Mouse (Mus musculus) ES-Bruce4 (cell line): Measurements from ENCODE around the gene Arhgap17.

ENCODE experiments used
- CTCF ChIP-seq: IDR thresholded peaks from one replicate; pipeline ENCODE4 v1.8.1; 2011; ENCODE audit warnings: low read depth, low read length
- POLR2A ChIP-seq: IDR thresholded peaks from one replicate; pipeline ENCODE4 v1.8.1; 2011; ENCODE audit warnings: low read length; ENCODE audit not compliant: insufficient read depth

DNA sequence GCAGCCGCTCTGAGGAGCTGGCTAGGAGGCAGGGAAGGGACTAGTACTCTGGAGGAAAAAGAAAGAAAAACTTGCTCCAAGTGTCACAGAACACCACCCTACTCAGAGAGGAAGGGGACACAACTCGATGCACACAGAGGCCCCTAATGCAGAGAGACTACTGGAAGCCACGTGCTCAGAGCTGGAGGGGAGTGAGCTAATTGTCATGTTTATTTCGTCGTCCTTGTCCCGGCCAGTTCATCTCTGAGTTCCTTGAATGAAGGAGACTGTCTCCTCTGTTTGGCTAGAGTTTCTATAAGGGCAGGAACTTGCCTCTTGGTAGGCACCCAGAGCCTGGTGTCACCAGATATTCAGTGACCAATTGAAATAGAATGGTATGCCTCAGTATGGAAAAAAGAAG, 118.4 kb downstream of the Arhgap17 start:
- TF ChIP-seq CTCF (no peak), POLR2A (no peak)
